Mouse (Mus musculus): ENCODE results near the gene Ube2h. TPM values are rescaled to one million over a fixed set of nuclear protein-coding genes. Genes with fewer than 3 reads are reported as not detected.

The Ube2h gene
- polyA plus RNA-seq, 1 experiment, result 78.9 TPM

- Histone ChIP-seq H3K4me3 (replicated peaks; ENCODE audit: insufficient read depth, low read depth, low read length) (no peak overlapping the region), H3K4me1 (ENCODE audit: control insufficient read depth, insufficient read depth, low read length) (peaks cover 5% of the 10 kb centered on the region), H3K27me3 (ENCODE audit: control insufficient read depth, insufficient read depth, low read length) (no peaks in the 10 kb centered on the region), H3K27ac (ENCODE audit: insufficient read depth, low read length) (no peak overlapping the region)
- 89% methylated on average over 2 of the region's 2 CpGs for WGBS
- DNase-seq, result no peak
- no peak for TF ChIP-seq POLR2A (IDR thresholded peaks at IDR 0.05; ENCODE audit: borderline replicate concordance, insufficient read depth, low read length)
- no peak for TF ChIP-seq CTCF (IDR thresholded peaks at IDR 0.05; ENCODE audit: borderline replicate concordance, insufficient read depth, low read depth, low read length)
These were observed 75.4 kb downstream of the Ube2h start for GRCm38 (mm10) chr6:30228921-30229320.

GRCm38 (mm10) chr6:30228353-30228752 is 76.0 kb downstream of the Ube2h start:
- Histone ChIP-seq H3K4me3 (replicated peaks; ENCODE audit: insufficient read depth, low read depth, low read length) (no peak overlapping the region), H3K4me1 (ENCODE audit: control insufficient read depth, insufficient read depth, low read length) (peaks cover 5% of the 10 kb centered on the region), H3K27me3 (ENCODE audit: control insufficient read depth, insufficient read depth, low read length) (no peaks in the 10 kb centered on the region), H3K27ac (ENCODE audit: insufficient read depth, low read length) (no peak overlapping the region)
- TF ChIP-seq POLR2A (IDR thresholded peaks at IDR 0.05; ENCODE audit: borderline replicate concordance, insufficient read depth, low read length), result no peak
- no peak for TF ChIP-seq CTCF (IDR thresholded peaks at IDR 0.05; ENCODE audit: borderline replicate concordance, insufficient read depth, low read depth, low read length)
- no peak for DNase-seq
- 84% methylated on average over 5 of the region's 5 CpGs for WGBS

GRCm38 (mm10) chr6:30226971-30227700 is 77.2 kb downstream of the Ube2h start:
- no peak overlapping the region for H3K4me3 ChIP-seq (replicated peaks; ENCODE audit: insufficient read depth, low read depth, low read length)
- no peak for DNase-seq
- WGBS, result 83% methylated on average over 7 of the region's 7 CpGs
- H3K4me1 ChIP-seq (ENCODE audit: control insufficient read depth, insufficient read depth, low read length), result peaks cover 5% of the 10 kb centered on the region
- H3K27ac ChIP-seq (ENCODE audit: insufficient read depth, low read length), result no peak overlapping the region
- TF ChIP-seq CTCF (IDR thresholded peaks at IDR 0.05; ENCODE audit: borderline replicate concordance, insufficient read depth, low read depth, low read length), result no peak
- TF ChIP-seq POLR2A (IDR thresholded peaks at IDR 0.05; ENCODE audit: borderline replicate concordance, insufficient read depth, low read length), result no peak
- no peaks in the 10 kb centered on the region for H3K27me3 ChIP-seq (ENCODE audit: control insufficient read depth, insufficient read depth, low read length)

GRCm38 (mm10) chr6:30224693-30225092 is 79.6 kb downstream of the Ube2h start:
- TF ChIP-seq POLR2A (IDR thresholded peaks at IDR 0.05; ENCODE audit: borderline replicate concordance, insufficient read depth, low read length), result no peak
- TF ChIP-seq CTCF (IDR thresholded peaks at IDR 0.05; ENCODE audit: borderline replicate concordance, insufficient read depth, low read depth, low read length), result no peak
- Histone ChIP-seq H3K27ac (ENCODE audit: insufficient read depth, low read length) (no peak overlapping the region), H3K4me3 (replicated peaks; ENCODE audit: insufficient read depth, low read depth, low read length) (no peak overlapping the region), H3K27me3 (ENCODE audit: control insufficient read depth, insufficient read depth, low read length) (no peaks in the 10 kb centered on the region), H3K4me1 (ENCODE audit: control insufficient read depth, insufficient read depth, low read length) (no peaks in the 10 kb centered on the region; the same call in 1 of the 2 replicates)
- WGBS, result 76% methylated on average over 1 of the region's 1 CpGs
- DNase-seq, result no peak

- DNase-seq, result no peak
- Histone ChIP-seq H3K4me1 (ENCODE audit: control insufficient read depth, insufficient read depth, low read length) (no peaks in the 10 kb centered on the region; the same call in 1 of the 2 replicates), H3K27me3 (ENCODE audit: control insufficient read depth, insufficient read depth, low read length) (no peaks in the 10 kb centered on the region), H3K27ac (ENCODE audit: insufficient read depth, low read length) (no peak overlapping the region), H3K4me3 (replicated peaks; ENCODE audit: insufficient read depth, low read depth, low read length) (no peak overlapping the region)
- no peak for TF ChIP-seq POLR2A (IDR thresholded peaks at IDR 0.05; ENCODE audit: borderline replicate concordance, insufficient read depth, low read length)
- WGBS, result 31% methylated on average over 1 of the region's 1 CpGs
These were observed 82.0 kb downstream of the Ube2h start for GRCm38 (mm10) chr6:30222321-30222720.

GRCm38 (mm10) chr6:30217581-30217980 is 86.8 kb downstream of the Ube2h start:
- TF ChIP-seq CTCF (IDR thresholded peaks at IDR 0.05; ENCODE audit: borderline replicate concordance, insufficient read depth, low read depth, low read length) (no peak), POLR2A (IDR thresholded peaks at IDR 0.05; ENCODE audit: borderline replicate concordance, insufficient read depth, low read length) (no peak)
- 93% methylated on average over 3 of the region's 3 CpGs for WGBS

GRCm38 (mm10) chr6:30212468-30212867 is 91.9 kb downstream of the Ube2h start:
- Histone ChIP-seq H3K27ac (ENCODE audit: insufficient read depth, low read length) (no peak overlapping the region), H3K4me3 (replicated peaks; ENCODE audit: insufficient read depth, low read depth, low read length) (no peak overlapping the region), H3K4me1 (ENCODE audit: control insufficient read depth, insufficient read depth, low read length) (peaks cover 5% of the 10 kb centered on the region), H3K27me3 (ENCODE audit: control insufficient read depth, insufficient read depth, low read length) (no peaks in the 10 kb centered on the region)
- 77% methylated on average over 8 of the region's 8 CpGs for WGBS
- TF ChIP-seq CTCF (IDR thresholded peaks at IDR 0.05; ENCODE audit: borderline replicate concordance, insufficient read depth, low read depth, low read length) (no peak), POLR2A (IDR thresholded peaks at IDR 0.05; ENCODE audit: borderline replicate concordance, insufficient read depth, low read length) (no peak)
- no peak for DNase-seq

More at GRCm38 (mm10) chr6:30217581-30217980, 86.8 kb downstream of the Ube2h start:
- no peak for DNase-seq
- Histone ChIP-seq H3K4me3 (replicated peaks; ENCODE audit: insufficient read depth, low read depth, low read length) (no peak overlapping the region), H3K27ac (ENCODE audit: insufficient read depth, low read length) (no peak overlapping the region), H3K27me3 (ENCODE audit: control insufficient read depth, insufficient read depth, low read length) (no peaks in the 10 kb centered on the region), H3K4me1 (ENCODE audit: control insufficient read depth, insufficient read depth, low read length) (peaks cover 1% of the 10 kb centered on the region)
